Comparison of ENCODE assay signal across 22 mouse cellular contexts in the genomic region with DNA sequence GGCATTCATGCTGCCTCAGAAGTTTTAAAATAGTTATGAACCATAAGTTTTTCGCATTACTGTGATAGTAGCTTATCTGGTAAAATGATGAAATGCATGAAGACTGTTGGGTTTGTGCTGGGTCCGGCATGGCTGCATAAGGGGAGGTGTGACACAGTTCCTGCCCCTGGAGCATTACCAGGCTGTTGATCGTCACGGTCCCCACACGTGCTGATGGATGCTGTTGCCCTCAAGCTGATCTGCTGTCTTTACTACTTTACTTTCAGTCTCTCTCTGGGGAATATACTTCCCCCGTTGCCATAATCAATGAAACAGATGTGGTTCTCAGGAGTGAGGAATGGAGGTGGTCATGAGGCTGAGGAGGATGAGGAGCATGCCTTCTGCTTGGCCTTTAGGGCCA.
"Had no signal": no experiment of that assay in that cellular context is flagged by ENCODE, and none has a peak within 500 bp of the region (broad histone marks: within the 10 kb centered on the region; RNA-seq: fewer than 3 reads in every experiment).

No protein-coding gene starts in this region.

- H3K4me3 ChIP-seq: megakaryocyte, embryonic 14.5 days; midbrain, embryonic 10.5 days; midbrain, embryonic 12.5 days; myocyte; neural tube, embryonic 13.5 days; neural tube, embryonic 15.5 days; stomach, embryonic 15.5 days had no signal

- ATAC-seq: midbrain, embryonic 16.5 days had no signal

- H3K27ac ChIP-seq: macrophage; midbrain, embryonic 10.5 days; midbrain, embryonic 12.5 days; neural tube, embryonic 13.5 days; neural tube, embryonic 15.5 days; stomach, embryonic 15.5 days; stomach, postnatal 0 days had no signal

- DNase-seq: lung, adult 18-20 months; lung, embryonic 14.5 days; lung, postnatal 10 days; lung, postnatal 36 days; midbrain, embryonic 14.5 days; retina, postnatal 1 day; right cerebral cortex, adult 18-20 months; right cerebral cortex, postnatal 25 days; right cerebral cortex, postnatal 4 days; thymus, adult 2 months; thymus, postnatal 25 days; thymus, postnatal 4 days had no signal
